8 mouse cellular contexts compared by ENCODE assay signal in genomic region chr14:79737642-79738379, GRCm38 (mm10). TPM values are rescaled to one million over a fixed set of nuclear protein-coding genes. Genes with fewer than 3 reads are reported as not detected.
DNase-seq lines count a peak whose midpoint lies in the region; ATAC-seq and TF ChIP-seq lines count a peak whose summit lies in the region.

No protein-coding gene starts in this region.

- H3K36me3 ChIP-seq in heart, embryonic 12.5 days, result no peaks in the 10 kb centered on the region
- H3K36me3 ChIP-seq in spleen, adult 2 months (ENCODE audit: control insufficient read depth, insufficient read depth, low read length), result no peaks in the 10 kb centered on the region
- H3K36me3 ChIP-seq in heart, postnatal 0 days (replicated peaks; ENCODE audit: control insufficient read depth, insufficient read depth, low read length), result no peaks in the 10 kb centered on the region
- no peaks in the 10 kb centered on the region for H3K36me3 ChIP-seq in neural tube, embryonic 11.5 days (ENCODE audit: control insufficient read depth, insufficient read depth, low read length)

- peaks cover 3% of the 10 kb centered on the region; the same call in 1 of the 2 replicates for H3K9me3 ChIP-seq in heart, embryonic 12.5 days (replicated peaks)
- no peaks in the 10 kb centered on the region for H3K9me3 ChIP-seq in heart, postnatal 0 days (replicated peaks; ENCODE audit: control insufficient read depth, low read length)
- H3K9me3 ChIP-seq in neural tube, embryonic 11.5 days (ENCODE audit: control insufficient read depth, low read length), result no peaks in the 10 kb centered on the region

- TF ChIP-seq CTCF in spleen, adult 2 months (IDR thresholded peaks at IDR 0.05; ENCODE audit: extremely low read depth, insufficient read depth, insufficient read length, insufficient replicate concordance), result peak; percentile 7; the same call in 1 of the 2 replicates
- peak; percentile 71 for TF ChIP-seq CTCF in heart, postnatal 0 days (IDR thresholded peaks at IDR 0.05; ENCODE audit: low read depth)

- no peak for TF ChIP-seq EP300 in heart, postnatal 0 days (IDR thresholded peaks at IDR 0.05; ENCODE audit: low read depth)

- H3K4me2 ChIP-seq in heart, embryonic 12.5 days, result no peak overlapping the region
- no peak overlapping the region for H3K4me2 ChIP-seq in heart, postnatal 0 days (ENCODE audit: low read depth, low read length)
- H3K4me2 ChIP-seq in neural tube, embryonic 11.5 days (ENCODE audit: low read depth), result no peak overlapping the region

- H3K9ac ChIP-seq in heart, embryonic 12.5 days, result no peak overlapping the region
- H3K9ac ChIP-seq in heart, postnatal 0 days (replicated peaks; ENCODE audit: low read depth, low read length), result no peak overlapping the region
- H3K9ac ChIP-seq in neural tube, embryonic 11.5 days (ENCODE audit: low read length), result no peak overlapping the region

- no peak for TF ChIP-seq POLR2A in spleen, adult 2 months (IDR thresholded peaks at IDR 0.05; ENCODE audit: low read depth, low read length)

- DNase-seq in heart, adult 8-10 months (ENCODE audit: low spot score), result peak; percentile 13
- no peak for DNase-seq in spleen, adult 2 months (ENCODE audit: low read depth in 1 of 2, low spot score in 2 of 2)
- no peak for DNase-seq in spleen, postnatal 36 days (ENCODE audit: low spot score in 2 of 2)
- DNase-seq in heart, postnatal 0 days (ENCODE audit: low spot score), result peak; percentile 22
- peak; percentile 52 for DNase-seq in neural tube, embryonic 11.5 days (ENCODE audit: low spot score)
- DNase-seq in spleen, adult 18-20 months, result no peak
- DNase-seq in cerebellum, adult 8-10 months, result no peak

- H3K4me1 ChIP-seq in heart, embryonic 12.5 days (replicated peaks), result peaks cover 3% of the 10 kb centered on the region; the same call in 1 of the 2 replicates
- no peaks in the 10 kb centered on the region for H3K4me1 ChIP-seq in spleen, adult 2 months (ENCODE audit: control insufficient read depth, insufficient read depth, insufficient read length)
- no peaks in the 10 kb centered on the region for H3K4me1 ChIP-seq in heart, postnatal 0 days (ENCODE audit: control insufficient read depth, insufficient read depth)
- no peaks in the 10 kb centered on the region for H3K4me1 ChIP-seq in neural tube, embryonic 11.5 days (ENCODE audit: control insufficient read depth, insufficient read depth, low read length)

- no peak for ATAC-seq in heart, embryonic 12.5 days (ENCODE audit: insufficient number of reproducible peaks, low FRiP score)
- ATAC-seq in heart, postnatal 0 days (ENCODE audit: insufficient read depth, low read depth), result peak; percentile 64
- ATAC-seq in neural tube, embryonic 11.5 days (ENCODE audit: insufficient read depth, low FRiP score, low TSS enrichment), result no peak; the same call in 1 of the 2 replicates

- no peak overlapping the region for H3K4me3 ChIP-seq in heart, embryonic 12.5 days
- no peak overlapping the region for H3K4me3 ChIP-seq in spleen, adult 2 months (ENCODE audit: extremely low read depth, insufficient read depth, insufficient read length)
- no peak overlapping the region for H3K4me3 ChIP-seq in heart, postnatal 0 days (ENCODE audit: low read depth, low read length)
- H3K4me3 ChIP-seq in neural tube, embryonic 11.5 days (ENCODE audit: low read depth, low read length), result no peak overlapping the region

- no peak overlapping the region for H3K27ac ChIP-seq in heart, embryonic 12.5 days (ENCODE audit: poor library complexity, severe bottlenecking)
- H3K27ac ChIP-seq in spleen, adult 2 months (ENCODE audit: insufficient read depth, low read length), result no peak overlapping the region
- H3K27ac ChIP-seq in heart, postnatal 0 days (ENCODE audit: low read depth), result no peak overlapping the region
- H3K27ac ChIP-seq in neural tube, embryonic 11.5 days (ENCODE audit: low read depth, low read length), result no peak overlapping the region

- no peaks in the 10 kb centered on the region for H3K27me3 ChIP-seq in heart, embryonic 12.5 days (replicated peaks)
- H3K27me3 ChIP-seq in spleen, adult 2 months (ENCODE audit: control insufficient read depth, insufficient read depth, low read length), result no peaks in the 10 kb centered on the region
- H3K27me3 ChIP-seq in heart, postnatal 0 days (ENCODE audit: control insufficient read depth, insufficient read depth, low read length), result no peaks in the 10 kb centered on the region
- H3K27me3 ChIP-seq in neural tube, embryonic 11.5 days (ENCODE audit: control insufficient read depth, insufficient read depth, low read length), result no peaks in the 10 kb centered on the region

- WGBS in heart, embryonic 12.5 days, result 63% methylated on average over 9 of the region's 9 CpGs
- WGBS in spleen, adult 2 months, result 62% methylated on average over 9 of the region's 9 CpGs
- 58% methylated on average over 9 of the region's 9 CpGs for WGBS in heart, postnatal 0 days
- 61% methylated on average over 9 of the region's 9 CpGs for WGBS in neural tube, embryonic 11.5 days

RNA-seq across cellular contexts. Expression of gene Pcdh8, which starts 33.3 kb away (rescaled TPM):
- total RNA-seq in heart, adult 8-10 months (2022), result under 1 TPM; 0.06 to 0.19 (median 0.13) TPM
- 0.21 and 0.42 TPM in 2 replicates for polyA plus RNA-seq in heart, embryonic 12.5 days (2016; fragmentation: Nextera tagmentation; extraction: Ambion mirVana)
- 0.09 TPM in 1 of 2 replicates, not detected in the other for polyA plus RNA-seq in spleen, adult 2 months (2012; rRNA removed)
- total RNA-seq in heart, postnatal 0 days (2014; rRNA removed; ENCODE audit: low replicate concordance), result not detected in 2 replicates
- polyA plus RNA-seq in heart, postnatal 0 days (2015; fragmentation: Nextera tagmentation; extraction: Ambion mirVana), result 0.14 TPM in 1 of 2 replicates, not detected in the other
- polyA plus RNA-seq in neural tube, embryonic 11.5 days (2014; fragmentation: Nextera tagmentation; extraction: Ambion mirVana), result 18.5 and 19.5 TPM in 2 replicates

Comparison
In these comparisons a context has a peak if more than half of its experiments do, and no peak if none do; other contexts are left out.
1. DNase-seq: peak in heart, adult 8-10 months (single experiment), heart, postnatal 0 days (single experiment) and neural tube, embryonic 11.5 days (single experiment); none in spleen, adult 2 months (0 of 2), spleen, postnatal 36 days (0 of 2), spleen, adult 18-20 months (0 of 2) and cerebellum, adult 8-10 months (single experiment).
2. RNA of gene Pcdh8, which starts 33.3 kb away (polyA plus RNA-seq): 18.5 to 19.5 TPM in neural tube, embryonic 11.5 days; 0.21 to 0.42 TPM in heart, embryonic 12.5 days, 0.14 TPM in heart, postnatal 0 days and 0.09 TPM in spleen, adult 2 months; every median in the first group is over 10 times any median in the second.